Mouse (Mus musculus): ENCODE data around the gene Opn5. TPM values are rescaled to one million over a fixed set of nuclear protein-coding genes. Genes with fewer than 3 reads are reported as not detected.

Gene Opn5
- total and polyA plus RNA-seq, 3 experiments: not detected

DNA sequence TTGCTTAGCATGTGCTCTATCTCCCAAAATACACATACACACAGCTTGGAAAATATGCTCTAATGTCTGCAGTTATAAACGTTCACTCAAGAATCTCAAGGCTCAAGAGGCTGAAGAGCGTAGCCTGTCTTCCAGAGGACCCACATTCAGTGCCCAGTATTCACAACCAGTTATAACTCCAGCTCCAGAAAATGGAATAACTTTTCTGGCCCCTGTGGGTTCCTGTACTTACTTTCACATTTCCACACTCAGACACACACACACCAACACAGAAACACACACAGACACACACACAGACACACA lies 28.2 kb downstream of the Opn5 start:
- no peak for DNase-seq (ENCODE audit: low read depth, low spot score)
- Histone ChIP-seq H3K9me3 (replicated peaks; ENCODE audit: insufficient read depth, low read length) (no peaks in the 10 kb centered on the region), H3K27ac (ENCODE audit: control insufficient read depth, low read depth, low read length) (no peak overlapping the region), H3K79me2 (ENCODE audit: control insufficient read depth, insufficient read depth, low read length, poor library complexity) (no peaks in the 10 kb centered on the region), H3K27me3 (ENCODE audit: control insufficient read depth in 1 of 2, insufficient read depth in 2 of 2, low read length in 2 of 2) (no peaks in the 10 kb centered on the region), H3K9ac (ENCODE audit: control insufficient read depth, low read depth, low read length, poor library complexity, severe bottlenecking) (no peak overlapping the region), H3K36me3 (ENCODE audit: control insufficient read depth in 1 of 2, insufficient read depth in 2 of 2, low read length in 2 of 2) (no peaks in the 10 kb centered on the region), H3K4me1 (ENCODE audit: control insufficient read depth in 1 of 2, insufficient read depth in 2 of 2, low read length in 2 of 2) (no peaks in the 10 kb centered on the region), H3K4me3 (ENCODE audit: control insufficient read depth in 1 of 2, insufficient read depth in 1 of 2, low read depth in 2 of 2, low read length in 2 of 2) (no peak overlapping the region)
- TF ChIP-seq CHD1 (IDR thresholded peaks at IDR 0.05; ENCODE audit: low read depth, low read length) (no peak), MEF2A (IDR thresholded peaks at IDR 0.05; ENCODE audit: extremely low read depth, insufficient replicate concordance, low read depth, low read length, poor library complexity, severe bottlenecking) (no peak), MAX (IDR thresholded peaks at IDR 0.05; ENCODE audit: low read length) (no peak), MYB (IDR thresholded peaks at IDR 0.05; ENCODE audit: low read depth, low read length) (no peak), TCF12 (IDR thresholded peaks at IDR 0.05; ENCODE audit: low read depth, low read length) (no peak), TBP (IDR thresholded peaks at IDR 0.05; ENCODE audit: low read depth, low read length) (no peak)

DNA sequence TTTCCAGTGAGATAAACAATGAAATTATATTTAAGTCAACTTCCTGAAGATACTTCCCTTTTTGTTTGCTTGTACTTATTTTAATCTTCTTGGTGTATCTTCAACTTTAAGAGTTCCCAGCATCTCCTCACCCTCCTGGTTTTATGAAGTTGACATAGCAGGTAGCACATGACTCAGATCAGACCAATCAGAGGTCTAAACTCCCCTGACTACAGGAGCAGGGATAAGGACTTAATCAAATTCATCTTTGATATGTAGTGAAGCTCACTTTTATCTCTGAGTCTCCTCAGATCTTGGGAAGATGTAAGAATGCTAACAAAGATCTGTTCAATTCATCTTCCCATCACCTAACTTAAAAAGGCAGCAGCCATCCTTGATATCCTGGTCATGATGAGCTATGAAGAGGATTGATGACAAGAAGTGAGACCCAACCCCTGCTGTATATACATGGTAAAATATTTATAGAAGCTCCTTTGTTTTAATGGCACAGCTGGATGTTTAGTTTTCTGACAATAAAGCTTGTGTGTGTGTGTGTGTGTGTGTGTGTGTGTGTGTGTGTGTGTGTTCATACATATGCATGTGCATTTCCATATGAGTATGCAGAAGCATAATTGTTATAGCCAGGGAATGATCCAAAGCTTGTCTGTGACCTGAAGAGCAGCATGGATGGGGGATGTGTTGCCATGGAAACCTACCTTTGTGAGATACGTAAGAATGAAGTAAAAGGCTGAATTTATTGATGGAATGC lies 28.7 kb downstream of the Opn5 start:
- H3K4me1 ChIP-seq (ENCODE audit: control insufficient read depth in 1 of 2, insufficient read depth in 2 of 2, low read length in 2 of 2): no peaks in the 10 kb centered on the region
- H3K79me2 ChIP-seq (ENCODE audit: control insufficient read depth, insufficient read depth, low read length, poor library complexity): no peaks in the 10 kb centered on the region
- no peaks in the 10 kb centered on the region for H3K36me3 ChIP-seq (ENCODE audit: control insufficient read depth in 1 of 2, insufficient read depth in 2 of 2, low read length in 2 of 2)
- no peak for TF ChIP-seq JUND (IDR thresholded peaks at IDR 0.05; ENCODE audit: low read depth, low read length)
- H3K27me3 ChIP-seq (ENCODE audit: control insufficient read depth in 1 of 2, insufficient read depth in 2 of 2, low read length in 2 of 2): no peaks in the 10 kb centered on the region
- no peaks in the 10 kb centered on the region for H3K9me3 ChIP-seq (replicated peaks; ENCODE audit: insufficient read depth, low read length)
- no peak overlapping the region for H3K9ac ChIP-seq (ENCODE audit: control insufficient read depth, low read depth, low read length, poor library complexity, severe bottlenecking)
- DNase-seq (ENCODE audit: low read depth, low spot score): no peak
- H3K27ac ChIP-seq (ENCODE audit: control insufficient read depth, low read depth, low read length): no peak overlapping the region
- no peak overlapping the region for H3K4me3 ChIP-seq (ENCODE audit: control insufficient read depth in 1 of 2, insufficient read depth in 1 of 2, low read depth in 2 of 2, low read length in 2 of 2)

DNA sequence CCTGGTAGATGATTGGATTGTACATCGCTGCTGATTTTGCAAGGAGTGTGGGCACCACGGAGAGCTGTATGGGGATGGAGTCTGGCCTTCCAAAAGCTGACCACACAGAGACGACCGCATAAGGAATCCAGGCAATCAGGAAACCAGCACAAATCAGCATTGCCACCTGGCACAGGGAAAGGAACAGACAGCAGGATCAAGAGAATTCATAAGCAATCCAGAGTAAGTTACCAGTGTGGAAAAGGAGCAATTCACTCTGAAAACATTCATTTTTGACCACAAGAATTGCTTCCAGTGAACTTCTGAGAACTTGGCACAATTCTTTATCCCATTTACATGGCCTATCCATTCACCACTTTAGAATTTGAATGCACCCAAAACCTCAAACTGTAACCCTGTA lies 30.6 kb downstream of the Opn5 start:
- no peaks in the 10 kb centered on the region for H3K4me1 ChIP-seq (ENCODE audit: control insufficient read depth in 1 of 2, insufficient read depth in 2 of 2, low read length in 2 of 2)
- TF ChIP-seq CTCF (IDR thresholded peaks at IDR 0.05 in 2 of 3, conservative IDR thresholded peaks at IDR 0.05 in 1 of 3; ENCODE audit: control insufficient read depth in 1 of 3, insufficient read depth in 1 of 3, low read depth in 2 of 3, low read length in 3 of 3, poor library complexity in 1 of 3, severe bottlenecking in 1 of 3) (no peak), TAL1 (IDR thresholded peaks at IDR 0.05; ENCODE audit: low read length) (no peak), USF2 (IDR thresholded peaks at IDR 0.05; ENCODE audit: borderline replicate concordance in 1 of 2, insufficient read depth in 1 of 2, low read depth in 1 of 2, low read length in 2 of 2) (no peak), MEF2A (IDR thresholded peaks at IDR 0.05; ENCODE audit: extremely low read depth, insufficient replicate concordance, low read depth, low read length, poor library complexity, severe bottlenecking) (no peak), POLR2AphosphoS5 (IDR thresholded peaks at IDR 0.05; ENCODE audit: borderline replicate concordance, low read depth, low read length) (no peak), SIN3A (IDR thresholded peaks at IDR 0.05; ENCODE audit: low read length) (no peak), RCOR1 (IDR thresholded peaks at IDR 0.05; ENCODE audit: low read depth, low read length) (no peak), USF1 (IDR thresholded peaks at IDR 0.05; ENCODE audit: low read depth, low read length) (no peak), TBP (IDR thresholded peaks at IDR 0.05; ENCODE audit: low read depth, low read length) (no peak), GABPA (IDR thresholded peaks at IDR 0.05; ENCODE audit: low read depth, low read length) (no peak), MAZ (IDR thresholded peaks at IDR 0.05; ENCODE audit: low read depth, low read length) (no peak), RAD21 (IDR thresholded peaks at IDR 0.05; ENCODE audit: low read depth, low read length) (no peak), NELFE (IDR thresholded peaks at IDR 0.05; ENCODE audit: low read depth, low read length) (no peak)

More for the DNA sequence above, 30.6 kb downstream of the Opn5 start:
- H3K36me3 ChIP-seq (ENCODE audit: control insufficient read depth in 1 of 2, insufficient read depth in 2 of 2, low read length in 2 of 2): no peaks in the 10 kb centered on the region
- no peaks in the 10 kb centered on the region for H3K27me3 ChIP-seq (ENCODE audit: control insufficient read depth in 1 of 2, insufficient read depth in 2 of 2, low read length in 2 of 2)
- no peaks in the 10 kb centered on the region for H3K79me2 ChIP-seq (ENCODE audit: control insufficient read depth, insufficient read depth, low read length, poor library complexity)
- H3K27ac ChIP-seq (ENCODE audit: control insufficient read depth, low read depth, low read length): no peak overlapping the region
- no peaks in the 10 kb centered on the region for H3K9me3 ChIP-seq (replicated peaks; ENCODE audit: insufficient read depth, low read length)
- H3K9ac ChIP-seq (ENCODE audit: control insufficient read depth, low read depth, low read length, poor library complexity, severe bottlenecking): no peak overlapping the region
- DNase-seq (ENCODE audit: low read depth, low spot score): no peak
- H3K4me3 ChIP-seq (ENCODE audit: control insufficient read depth in 1 of 2, insufficient read depth in 1 of 2, low read depth in 2 of 2, low read length in 2 of 2): no peak overlapping the region

All from MEL (cell line).